Mouse (Mus musculus): ENCODE measurements around the gene Ulk4.

GRCm38 (mm10) chr9:121011540-121011939, 265.5 kb downstream of the Ulk4 start:
- no peak for TF ChIP-seq CTCF (IDR thresholded peaks at IDR 0.05; ENCODE audit: control insufficient read depth, insufficient read depth, insufficient read length)
- no peak for TF ChIP-seq MAX (IDR thresholded peaks at IDR 0.05)
- no peak for TF ChIP-seq CEBPB (IDR thresholded peaks at IDR 0.05; ENCODE audit: low read depth)

Measured in C2C12 (cell line).